Mouse (Mus musculus): Measurements from ENCODE around the gene Adamtsl1.

DNA sequence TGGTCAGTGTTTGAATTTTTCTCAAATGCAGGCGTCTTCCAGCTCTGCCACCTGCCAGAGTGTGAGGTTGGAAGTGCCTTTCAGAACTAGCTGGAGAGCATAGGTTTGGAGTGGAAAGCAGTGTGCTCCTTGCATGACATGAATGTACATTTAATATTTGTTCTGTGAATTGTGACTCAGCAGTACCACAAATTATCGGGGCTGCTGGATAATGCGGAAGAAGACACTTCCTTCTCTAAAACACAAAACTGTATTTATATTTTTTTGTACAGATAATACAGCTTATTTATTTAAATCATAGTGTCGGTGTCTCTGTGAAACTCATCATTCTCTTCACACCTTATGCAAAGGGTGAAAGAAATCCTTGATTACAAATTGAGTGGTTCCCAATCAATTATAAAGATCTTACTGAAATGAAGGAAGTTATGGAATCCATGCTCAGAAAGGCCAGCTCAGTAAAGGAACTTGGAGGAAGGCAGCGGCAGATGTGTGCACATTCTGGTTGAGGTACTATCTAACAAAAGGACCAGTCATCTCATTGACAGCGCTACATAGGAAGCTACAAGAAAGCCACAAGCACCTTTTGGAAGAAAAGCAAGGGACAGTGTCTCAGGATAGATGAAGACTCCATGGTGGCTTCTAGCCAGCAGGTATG lies 914.2 kb downstream of the Adamtsl1 start:
- no peak for TF ChIP-seq POLR2A (IDR thresholded peaks at IDR 0.05; ENCODE audit: borderline replicate concordance, extremely low read depth, insufficient read depth, insufficient read length, poor library complexity, severe bottlenecking)
- no peak for TF ChIP-seq CTCF (IDR thresholded peaks at IDR 0.05; ENCODE audit: borderline replicate concordance, extremely low read depth, insufficient read depth, insufficient read length)

All from brain, embryonic 14.5 days (tissue).